Mouse (Mus musculus) olfactory bulb, adult 2 months (tissue): ENCODE measurements around the gene Efna5. TPM values are rescaled to one million over a fixed set of nuclear protein-coding genes. Genes with fewer than 3 reads are reported as not detected.

Experiments used
- H3K27ac ChIP-seq: fragments of 200-500 bp; 2 replicates; pipeline ENCODE4 v1.5.1; 2012; ENCODE audit warnings: low read depth, low read length; ENCODE audit not compliant: insufficient read depth
- H3K4me1 ChIP-seq: fragments of 200-500 bp; 2 replicates; pipeline ENCODE4 v1.6.1; 2012; ENCODE audit warnings: low read length; ENCODE audit not compliant: control insufficient read depth, insufficient read depth
- H3K4me3 ChIP-seq: fragments of 200-500 bp; 2 replicates; pipeline ENCODE4 v1.5.1; 2012; ENCODE audit warnings: mild to moderate bottlenecking, low read depth, low read length, moderate library complexity; ENCODE audit not compliant: insufficient read depth
- CTCF ChIP-seq: fragments of 200-500 bp; IDR thresholded peaks from 2 replicates; pipeline ENCODE4 v1.5.1; 2012; ENCODE audit warnings: low read depth, mild to moderate bottlenecking, low read length, moderate library complexity; ENCODE audit not compliant: insufficient read depth
- POLR2A ChIP-seq: fragments of 200-500 bp; IDR thresholded peaks from 2 replicates; pipeline ENCODE4 v1.6.1; 2012; ENCODE audit warnings: mild to moderate bottlenecking, low read depth, low read length, moderate library complexity; ENCODE audit not compliant: insufficient read depth
- WGBS: fragments of 180-500 bp; shearing (Covaris S2); methylation state at CpG from one replicate; pipeline ENCODE4 v1.1.7; 2018; 5-methylcytosine and 5-hydroxymethylcytosine counted together
- polyA plus RNA-seq: library from polyadenylated mRNA; stranded (reverse); fragments of >200 nt; gene quantifications from 2 replicates; pipeline ENCODE4 v1.2.4, GENCODE M21; 2012; ENCODE audit warnings: low replicate concordance; ENCODE audit not compliant: missing spikeins, insufficient read depth, insufficient read length

Efna5 gene
- polyA plus RNA-seq, 1 experiment = not detected

DNA sequence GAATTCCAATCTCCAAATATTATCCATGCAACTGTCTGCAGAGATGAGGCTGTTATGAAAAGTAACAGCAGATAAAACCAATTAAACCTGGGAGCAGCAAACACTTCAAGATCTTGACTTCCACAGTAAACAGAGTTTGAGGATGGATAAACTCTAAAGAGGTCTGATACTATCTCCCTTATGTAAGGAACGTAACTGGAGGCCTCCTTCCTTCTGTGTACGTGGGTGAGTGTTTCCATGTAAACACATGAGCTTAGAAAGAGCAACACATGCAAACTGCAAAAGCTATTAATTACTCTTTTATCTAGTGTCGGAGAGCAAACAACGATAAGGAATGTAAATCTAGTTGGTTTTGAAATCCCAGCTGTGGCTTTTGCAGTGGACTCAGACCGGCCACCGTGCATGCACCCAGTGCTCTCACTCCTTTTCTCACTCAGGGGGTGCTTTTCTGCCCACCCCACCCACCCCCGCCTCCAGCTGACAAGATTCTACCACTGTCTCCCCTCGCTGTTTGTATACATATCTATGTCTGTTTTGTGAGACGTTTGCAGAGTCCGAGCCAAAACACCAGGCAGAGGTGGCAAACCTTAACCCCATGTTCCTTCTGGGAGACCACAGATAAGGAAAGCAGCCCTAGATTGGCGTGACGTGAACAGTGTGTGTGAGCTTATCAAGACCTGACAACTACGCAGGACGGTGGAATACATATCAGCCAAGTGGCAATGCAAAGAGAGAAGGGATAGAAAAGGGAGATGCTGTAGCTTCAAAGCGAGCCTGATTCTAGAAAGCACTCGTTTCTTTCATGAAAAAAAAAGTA, 132.1 kb downstream of the Efna5 start:
- H3K4me1 ChIP-seq = peaks cover 3% of the 10 kb centered on the region; the same call in 1 of the 2 replicates
- TF ChIP-seq POLR2A = no peak
- no peak overlapping the region for H3K4me3 ChIP-seq
- 70% methylated on average over 16 of the region's 16 CpGs for WGBS
- no peak overlapping the region for H3K27ac ChIP-seq

DNA sequence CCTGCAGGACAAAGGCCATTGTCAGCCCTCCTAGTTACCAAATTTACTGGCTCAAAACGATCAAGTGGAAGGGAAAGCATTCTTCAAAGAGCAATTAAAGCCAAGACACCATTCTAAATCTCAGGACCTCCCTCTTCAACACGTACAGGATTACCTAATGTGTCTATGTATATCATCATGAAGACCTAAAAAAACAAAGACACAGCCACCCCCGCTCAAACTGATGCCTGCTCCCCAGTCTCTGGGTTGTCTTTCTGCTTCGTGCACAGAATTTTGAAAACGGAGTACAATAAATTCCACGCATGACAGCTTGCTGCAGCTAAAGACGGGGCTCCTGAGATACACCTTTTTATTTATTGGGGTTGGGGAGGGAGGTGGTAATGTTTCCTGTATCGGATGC, 133.7 kb downstream of the Efna5 start:
- H3K27ac ChIP-seq = no peak overlapping the region
- 88% methylated on average over 8 of the region's 8 CpGs for WGBS
- H3K4me3 ChIP-seq = no peak overlapping the region
- TF ChIP-seq POLR2A = no peak
- no peak for TF ChIP-seq CTCF
- H3K4me1 ChIP-seq = peaks cover 3% of the 10 kb centered on the region; the same call in 1 of the 2 replicates

DNA sequence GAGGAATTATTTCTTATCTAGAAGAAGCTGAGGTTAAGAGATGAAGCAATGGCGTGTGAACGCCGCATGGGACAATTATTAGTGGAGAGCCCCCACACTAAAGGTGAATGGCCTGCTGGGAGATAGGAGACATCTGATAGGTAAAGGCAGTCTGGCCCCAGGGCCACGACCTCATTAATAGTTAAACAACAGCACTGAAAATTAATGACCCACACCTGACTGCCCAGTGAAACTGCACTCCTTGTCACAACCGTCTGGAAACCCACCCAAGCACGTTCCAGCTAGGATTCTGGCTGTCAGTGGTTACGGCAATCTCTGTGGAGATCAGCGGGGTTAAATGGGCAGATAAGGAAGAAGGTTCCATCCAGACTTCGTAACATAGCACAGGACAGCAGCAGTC, 134.3 kb downstream of the Efna5 start:
- H3K27ac ChIP-seq = no peak overlapping the region
- WGBS = 95% methylated on average over 9 of the region's 9 CpGs
- no peak overlapping the region for H3K4me3 ChIP-seq
- H3K4me1 ChIP-seq = peaks cover 3% of the 10 kb centered on the region; the same call in 1 of the 2 replicates
- TF ChIP-seq POLR2A (no peak), CTCF (no peak)

DNA sequence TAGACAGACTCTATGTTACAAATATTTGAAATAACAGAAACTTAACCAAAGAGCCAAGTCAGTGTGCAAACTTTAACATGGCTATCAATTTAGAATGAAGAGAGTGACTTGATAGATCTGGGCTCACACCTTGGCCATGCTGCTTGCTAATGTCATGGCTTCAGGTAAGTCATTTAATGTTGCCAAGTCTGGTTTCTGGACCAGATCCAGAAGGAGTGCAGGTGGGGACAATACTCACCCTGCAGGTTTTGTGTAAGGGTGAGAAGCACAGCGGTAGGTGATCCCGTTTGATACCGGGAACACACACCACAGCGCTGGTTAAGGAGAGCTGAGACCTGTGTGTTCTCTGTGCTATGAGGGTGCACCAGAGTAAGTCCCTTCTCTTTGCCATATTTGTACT, 135.8 kb downstream of the Efna5 start:
- WGBS = over 99% methylated on average over 4 of the region's 4 CpGs
- no peak overlapping the region for H3K4me3 ChIP-seq
- TF ChIP-seq POLR2A = no peak
- TF ChIP-seq CTCF = no peak

DNA sequence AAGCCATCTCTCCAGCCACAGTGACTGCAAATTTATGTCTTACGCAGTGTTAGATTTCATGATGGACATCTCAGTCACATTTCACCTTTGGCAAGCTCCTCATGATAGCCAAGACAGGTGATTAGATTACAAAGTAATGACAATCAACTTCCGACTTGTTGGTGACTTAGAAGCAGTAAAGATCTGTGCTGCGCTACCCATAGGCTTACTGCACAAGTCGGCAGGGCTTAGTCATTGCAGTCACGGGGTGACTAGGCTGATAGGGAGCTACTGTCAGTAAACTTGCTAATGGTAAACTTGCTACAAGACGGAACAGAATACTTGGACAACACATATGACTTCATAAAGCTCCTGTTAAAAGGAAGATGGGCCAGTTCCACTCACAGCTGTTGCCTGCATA, 136.9 kb downstream of the Efna5 start:
- peaks cover 3% of the 10 kb centered on the region; the same call in 1 of the 2 replicates for H3K4me1 ChIP-seq
- no peak overlapping the region for H3K4me3 ChIP-seq
- WGBS = 97% methylated on average over 6 of the region's 6 CpGs
- TF ChIP-seq CTCF = no peak
- TF ChIP-seq POLR2A = no peak
- no peak overlapping the region for H3K27ac ChIP-seq

More for the DNA sequence above, 135.8 kb downstream of the Efna5 start:
- peaks cover 3% of the 10 kb centered on the region; the same call in 1 of the 2 replicates for H3K4me1 ChIP-seq
- no peak overlapping the region for H3K27ac ChIP-seq

DNA sequence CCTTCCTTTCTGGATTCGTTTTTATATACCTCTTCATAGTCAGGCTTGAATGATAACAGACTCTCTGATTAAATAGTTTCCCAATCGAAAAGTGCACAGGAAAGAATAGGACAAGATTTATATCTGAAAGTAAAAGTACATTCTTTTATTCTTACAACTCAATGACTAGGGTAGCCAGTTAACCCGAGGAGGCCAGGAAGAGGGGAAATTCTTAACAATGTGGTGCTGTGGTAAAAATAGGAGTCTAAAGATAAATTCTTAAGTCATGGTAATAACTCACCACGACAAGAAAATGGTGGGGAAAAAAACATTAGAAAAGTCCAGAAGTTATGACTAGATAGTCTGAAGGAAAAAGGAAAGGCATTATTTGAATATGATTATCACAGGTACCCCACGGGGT, 139.4 kb downstream of the Efna5 start:
- no peak for TF ChIP-seq POLR2A
- TF ChIP-seq CTCF = no peak
- 81% methylated on average over 5 of the region's 5 CpGs for WGBS
- no peak overlapping the region for H3K27ac ChIP-seq

DNA sequence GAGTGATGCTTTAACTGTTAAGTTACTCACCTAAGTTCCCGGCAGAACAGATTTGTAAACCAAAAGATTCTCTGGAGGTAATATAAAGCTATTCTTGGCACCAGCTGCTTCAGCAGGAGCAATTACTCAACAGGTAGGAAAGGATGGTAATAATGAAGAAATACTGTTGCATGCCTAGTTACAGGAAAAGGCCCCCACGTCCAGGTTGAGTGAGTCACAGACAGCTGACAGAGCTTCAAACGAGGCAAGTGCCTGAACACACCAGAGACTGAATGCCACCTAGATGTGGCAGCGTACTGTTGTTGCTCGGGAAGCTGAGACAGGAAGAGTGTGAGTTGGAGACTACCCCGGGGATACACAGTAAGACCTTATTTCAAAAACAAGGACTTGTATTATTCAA, 140.1 kb downstream of the Efna5 start:
- no peak for TF ChIP-seq CTCF
- no peak for TF ChIP-seq POLR2A
- WGBS = 74% methylated on average over 6 of the region's 6 CpGs
- Histone ChIP-seq H3K4me1 (no peaks in the 10 kb centered on the region), H3K4me3 (no peak overlapping the region), H3K27ac (no peak overlapping the region)

More for the DNA sequence above, 139.4 kb downstream of the Efna5 start:
- H3K4me1 ChIP-seq = no peaks in the 10 kb centered on the region
- H3K4me3 ChIP-seq = no peak overlapping the region

DNA sequence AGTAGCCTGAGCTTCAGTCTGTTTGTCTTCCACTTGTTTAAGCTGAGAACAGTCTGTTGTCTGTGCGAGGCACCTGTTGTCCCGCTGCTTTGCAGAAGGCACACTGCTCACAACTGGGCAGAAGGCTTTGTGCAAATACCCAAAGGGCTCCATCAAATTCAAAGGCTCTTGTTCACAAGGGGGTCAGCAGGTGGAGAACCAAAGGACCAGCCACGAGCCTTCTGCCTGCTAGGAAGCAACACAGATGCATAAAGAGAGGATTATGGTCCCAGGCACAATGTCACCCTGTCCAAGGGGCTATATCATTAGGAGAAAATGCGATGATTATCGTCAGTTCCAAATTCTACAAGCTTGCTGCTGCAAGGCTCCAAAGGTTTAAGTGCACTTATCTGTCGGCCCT, 141.1 kb downstream of the Efna5 start:
- H3K4me1 ChIP-seq = no peaks in the 10 kb centered on the region
- TF ChIP-seq POLR2A (no peak), CTCF (no peak)
- no peak overlapping the region for H3K27ac ChIP-seq
- WGBS = 66% methylated on average over 6 of the region's 6 CpGs
- H3K4me3 ChIP-seq = no peak overlapping the region

DNA sequence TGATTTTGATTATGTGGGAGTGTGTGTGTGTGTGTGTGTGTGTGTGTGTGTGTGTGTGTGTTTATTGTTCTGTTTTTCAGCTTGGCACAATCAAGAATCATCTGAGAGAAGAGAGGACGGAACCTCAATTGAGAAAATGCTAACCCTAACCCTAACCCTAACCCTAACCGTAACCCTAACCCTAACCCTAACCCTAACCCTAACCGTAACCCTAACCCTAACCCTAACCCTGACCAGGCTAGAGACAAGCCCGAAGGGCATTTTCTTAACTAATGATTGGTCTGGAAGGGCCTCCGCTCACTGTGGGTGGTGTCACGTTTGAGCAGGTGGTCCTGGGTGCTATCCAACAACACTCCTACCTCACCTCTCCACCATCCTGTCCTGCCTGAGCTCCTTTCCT, 143.7 kb downstream of the Efna5 start:
- no peaks in the 10 kb centered on the region for H3K4me1 ChIP-seq
- TF ChIP-seq POLR2A = no peak
- H3K27ac ChIP-seq = no peak overlapping the region
- WGBS = 90% methylated on average over 6 of the region's 6 CpGs
- H3K4me3 ChIP-seq = no peak overlapping the region

DNA sequence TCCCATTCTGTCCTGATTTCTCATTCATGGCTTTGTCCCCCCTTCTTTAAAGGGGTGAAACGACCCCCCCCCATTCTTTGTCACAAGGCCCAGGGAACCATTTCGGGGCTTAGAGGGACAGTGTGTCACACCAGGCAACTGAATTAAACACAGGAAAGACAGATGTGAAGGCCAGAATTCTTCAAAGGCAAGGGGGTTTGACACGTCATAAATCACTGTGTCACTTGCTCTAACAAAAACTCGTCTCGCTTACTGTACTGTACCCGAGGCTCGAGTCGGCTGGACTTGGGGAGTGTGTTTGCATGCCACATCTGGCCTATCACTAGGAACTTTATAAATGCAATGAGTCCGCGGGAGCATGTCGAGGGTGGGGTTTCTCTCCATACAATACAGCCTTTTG, 145.2 kb downstream of the Efna5 start:
- Histone ChIP-seq H3K27ac (no peak overlapping the region), H3K4me3 (no peak overlapping the region), H3K4me1 (no peaks in the 10 kb centered on the region)
- 60% methylated on average over 11 of the region's 11 CpGs for WGBS
- no peak for TF ChIP-seq CTCF
